Mouse (Mus musculus): ENCODE results near the gene Magi1. TPM values are rescaled to one million over a fixed set of nuclear protein-coding genes. Genes with fewer than 3 reads are reported as not detected.

Gene Magi1
- polyA plus RNA-seq, 1 experiment from 2014 or later = 6.8 TPM

DNA sequence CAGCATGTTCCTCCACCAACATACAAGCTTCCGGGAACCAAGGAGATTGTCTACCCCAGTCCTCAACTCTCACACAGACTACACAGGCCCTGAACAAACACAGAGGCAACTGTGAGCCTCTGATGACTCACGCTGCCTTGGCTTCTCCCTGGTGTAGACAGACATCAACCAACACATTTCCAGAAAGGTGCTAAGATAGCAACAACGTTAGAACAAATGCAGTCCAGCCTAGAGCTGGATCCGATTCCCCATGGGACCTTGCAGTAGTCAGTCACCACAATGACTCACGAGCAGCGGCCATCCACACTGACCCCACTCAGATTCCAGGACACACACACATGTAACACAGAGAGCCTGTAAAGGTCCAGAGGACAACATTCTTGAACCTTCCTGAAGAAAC, 42.5 kb downstream of the Magi1 start:
- Histone ChIP-seq H3K36me3 (ENCODE audit: control insufficient read depth, insufficient read depth, low read length) (no peaks in the 10 kb centered on the region), H3K4me2 (ENCODE audit: low read depth, low read length) (no peak overlapping the region), H3K27me3 (replicated peaks; ENCODE audit: control insufficient read depth, insufficient read depth, low read length) (no peaks in the 10 kb centered on the region), H3K4me3 (ENCODE audit: low read depth, low read length) (no peak overlapping the region), H3K9me3 (ENCODE audit: control insufficient read depth, low read length) (no peaks in the 10 kb centered on the region), H3K27ac (replicated peaks; ENCODE audit: low read depth, low read length) (no peak overlapping the region), H3K9ac (ENCODE audit: low read depth, low read length) (no peak overlapping the region), H3K4me1 (ENCODE audit: control insufficient read depth, insufficient read depth, low read length) (no peaks in the 10 kb centered on the region)
- 80% methylated on average over 6 of the region's 6 CpGs for WGBS
- ATAC-seq (ENCODE audit: low read depth) (no peak), DNase-seq (ENCODE audit: low spot score) (no peak)

DNA sequence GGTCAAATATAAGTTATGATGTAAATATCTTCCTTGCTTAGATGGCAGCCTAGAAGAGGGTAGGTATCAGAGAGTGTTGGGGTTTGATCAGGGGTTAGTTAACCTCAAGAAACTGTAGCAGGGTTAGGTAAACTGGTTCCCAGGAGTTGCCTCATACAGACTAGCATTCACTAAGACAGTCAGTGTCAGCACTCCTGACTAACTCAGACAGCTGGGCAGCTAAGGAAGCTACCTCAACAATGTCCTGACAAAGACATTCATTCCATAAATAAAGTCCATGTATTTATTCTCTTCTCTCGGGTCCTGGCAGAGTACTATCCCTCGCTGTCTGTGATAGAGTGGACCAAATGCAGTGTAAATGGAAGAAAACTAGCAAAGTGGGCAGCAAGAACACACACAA, 45.1 kb downstream of the Magi1 start:
- 80% methylated on average over 2 of the region's 2 CpGs for WGBS
- Histone ChIP-seq H3K4me1 (ENCODE audit: control insufficient read depth, insufficient read depth, low read length) (no peaks in the 10 kb centered on the region), H3K9me3 (ENCODE audit: control insufficient read depth, low read length) (no peaks in the 10 kb centered on the region), H3K4me2 (ENCODE audit: low read depth, low read length) (no peak overlapping the region), H3K36me3 (ENCODE audit: control insufficient read depth, insufficient read depth, low read length) (no peaks in the 10 kb centered on the region), H3K4me3 (ENCODE audit: low read depth, low read length) (no peak overlapping the region), H3K27ac (replicated peaks; ENCODE audit: low read depth, low read length) (no peak overlapping the region), H3K9ac (ENCODE audit: low read depth, low read length) (no peak overlapping the region), H3K27me3 (replicated peaks; ENCODE audit: control insufficient read depth, insufficient read depth, low read length) (no peaks in the 10 kb centered on the region)
- ATAC-seq (ENCODE audit: low read depth) = no peak
- no peak for DNase-seq (ENCODE audit: low spot score)

DNA sequence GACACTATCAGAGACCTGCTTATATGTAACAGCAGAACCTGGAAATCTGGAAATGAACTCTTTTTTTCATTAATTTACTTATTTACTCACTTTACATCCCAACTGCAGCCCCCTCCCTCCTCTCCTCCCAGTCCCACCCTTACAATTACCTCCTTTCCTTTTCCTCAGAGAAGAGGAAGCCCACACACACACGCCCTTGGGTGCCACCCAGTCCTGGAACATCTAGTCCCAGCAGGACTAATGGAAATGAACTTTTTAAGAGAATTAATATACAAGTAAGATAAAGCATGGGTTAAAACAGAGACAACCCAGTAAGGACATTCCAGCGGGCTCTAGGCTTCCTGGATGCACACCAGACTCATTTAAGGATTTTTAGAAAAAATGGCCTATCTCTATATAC, 46.8 kb downstream of the Magi1 start:
- no peak for DNase-seq (ENCODE audit: low spot score)
- ATAC-seq (ENCODE audit: low read depth) = no peak
- Histone ChIP-seq H3K4me3 (ENCODE audit: low read depth, low read length) (no peak overlapping the region), H3K9ac (ENCODE audit: low read depth, low read length) (no peak overlapping the region), H3K27ac (replicated peaks; ENCODE audit: low read depth, low read length) (no peak overlapping the region), H3K36me3 (ENCODE audit: control insufficient read depth, insufficient read depth, low read length) (no peaks in the 10 kb centered on the region), H3K27me3 (replicated peaks; ENCODE audit: control insufficient read depth, insufficient read depth, low read length) (no peaks in the 10 kb centered on the region), H3K4me1 (ENCODE audit: control insufficient read depth, insufficient read depth, low read length) (peaks cover under 1% of the 10 kb centered on the region; the same call in 1 of the 2 replicates), H3K4me2 (ENCODE audit: low read depth, low read length) (no peak overlapping the region), H3K9me3 (ENCODE audit: control insufficient read depth, low read length) (no peaks in the 10 kb centered on the region)
- 72% methylated on average over 2 of the region's 2 CpGs for WGBS

DNA sequence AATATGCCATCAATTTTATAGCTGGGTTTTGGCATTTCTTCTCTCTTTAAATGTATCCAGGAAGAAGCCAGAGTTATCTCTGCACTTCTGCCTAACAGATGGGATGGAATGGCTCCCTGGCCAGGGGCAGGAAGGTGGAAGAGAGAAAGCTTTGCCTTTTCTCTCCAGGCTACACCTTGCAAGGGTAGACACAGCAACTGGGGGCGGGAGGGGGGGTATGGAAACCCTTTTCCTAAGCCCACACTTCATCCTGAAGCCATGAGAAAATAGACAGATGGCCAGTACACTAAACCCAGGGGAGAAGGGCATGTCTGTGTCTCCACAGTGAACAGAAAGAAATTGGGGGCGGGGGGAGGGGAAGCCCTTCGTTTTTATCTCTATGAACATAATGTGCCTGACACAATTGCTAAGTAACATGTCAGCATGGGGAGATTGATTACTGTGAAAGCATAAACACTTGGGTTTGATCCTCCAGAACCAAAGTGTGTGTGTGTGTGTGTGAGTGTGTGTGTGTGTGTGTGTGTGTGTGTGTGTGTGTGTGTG, 51.4 kb downstream of the Magi1 start:
- H3K27me3 ChIP-seq (replicated peaks; ENCODE audit: control insufficient read depth, insufficient read depth, low read length) = no peaks in the 10 kb centered on the region
- no peak overlapping the region for H3K27ac ChIP-seq (replicated peaks; ENCODE audit: low read depth, low read length)
- no peak overlapping the region for H3K9ac ChIP-seq (ENCODE audit: low read depth, low read length)
- H3K4me1 ChIP-seq (ENCODE audit: control insufficient read depth, insufficient read depth, low read length) = peaks cover 11% of the 10 kb centered on the region; the same call in 1 of the 2 replicates
- ATAC-seq (ENCODE audit: low read depth) = no peak
- H3K36me3 ChIP-seq (ENCODE audit: control insufficient read depth, insufficient read depth, low read length) = no peaks in the 10 kb centered on the region
- WGBS = 64% methylated on average over 3 of the region's 3 CpGs
- no peak overlapping the region for H3K4me3 ChIP-seq (ENCODE audit: low read depth, low read length)
- no peak for DNase-seq (ENCODE audit: low spot score)
- no peak overlapping the region for H3K4me2 ChIP-seq (ENCODE audit: low read depth, low read length)
- no peaks in the 10 kb centered on the region for H3K9me3 ChIP-seq (ENCODE audit: control insufficient read depth, low read length)

DNA sequence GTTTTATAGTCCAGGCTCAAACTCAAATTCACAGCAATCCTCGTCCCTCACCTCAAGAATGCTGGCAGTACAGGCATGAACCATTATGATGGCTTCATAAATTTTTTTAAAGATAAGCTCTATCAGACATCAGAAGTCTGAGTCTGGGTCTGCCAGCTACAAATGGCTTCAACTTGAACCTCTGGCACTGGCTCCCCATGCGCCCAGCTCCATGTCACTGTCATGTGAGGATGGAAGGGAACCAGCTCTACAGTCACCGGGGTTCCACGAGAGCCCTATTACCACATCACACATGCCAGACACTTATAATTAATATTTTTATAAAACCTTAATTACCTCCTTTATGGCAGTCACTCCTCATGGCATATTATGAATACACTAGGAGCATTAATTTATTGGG, 51.9 kb downstream of the Magi1 start:
- Histone ChIP-seq H3K4me3 (ENCODE audit: low read depth, low read length) (no peak overlapping the region), H3K9me3 (ENCODE audit: control insufficient read depth, low read length) (no peaks in the 10 kb centered on the region), H3K4me1 (ENCODE audit: control insufficient read depth, insufficient read depth, low read length) (peaks cover 11% of the 10 kb centered on the region; the same call in 1 of the 2 replicates), H3K27ac (replicated peaks; ENCODE audit: low read depth, low read length) (no peak overlapping the region), H3K4me2 (ENCODE audit: low read depth, low read length) (no peak overlapping the region), H3K27me3 (replicated peaks; ENCODE audit: control insufficient read depth, insufficient read depth, low read length) (no peaks in the 10 kb centered on the region), H3K36me3 (ENCODE audit: control insufficient read depth, insufficient read depth, low read length) (no peaks in the 10 kb centered on the region), H3K9ac (ENCODE audit: low read depth, low read length) (no peak overlapping the region)
- no peak for ATAC-seq (ENCODE audit: low read depth)
- DNase-seq (ENCODE audit: low spot score) = no peak
- 79% methylated on average over 4 of the region's 4 CpGs for WGBS

DNA sequence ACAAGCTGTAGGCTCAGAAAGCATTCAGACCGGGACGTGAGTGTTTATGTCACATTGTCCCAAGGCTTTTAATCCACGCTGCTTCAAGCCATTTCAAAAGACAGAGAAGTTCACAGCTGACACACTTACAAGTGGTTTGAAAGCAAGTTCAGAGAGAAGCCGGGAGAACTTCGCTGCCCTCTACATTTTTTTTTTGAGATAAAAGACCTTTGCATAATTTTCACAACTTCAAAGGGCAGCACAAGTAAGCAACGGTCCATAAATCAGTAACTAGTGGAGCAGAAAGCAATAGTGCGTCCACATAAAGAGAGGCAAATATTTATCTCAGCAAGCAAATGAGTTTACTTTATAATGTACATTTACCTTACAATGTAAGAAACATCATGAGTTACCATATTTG, 52.4 kb downstream of the Magi1 start:
- Histone ChIP-seq H3K4me3 (ENCODE audit: low read depth, low read length) (no peak overlapping the region), H3K27ac (replicated peaks; ENCODE audit: low read depth, low read length) (0 out of 2 replicates have a peak overlapping the region, but pooled peaks have one; percentile 8), H3K4me2 (ENCODE audit: low read depth, low read length) (no peak overlapping the region), H3K4me1 (ENCODE audit: control insufficient read depth, insufficient read depth, low read length) (peaks cover 13% of the 10 kb centered on the region; the same call in 1 of the 2 replicates), H3K36me3 (ENCODE audit: control insufficient read depth, insufficient read depth, low read length) (no peaks in the 10 kb centered on the region), H3K9me3 (ENCODE audit: control insufficient read depth, low read length) (no peaks in the 10 kb centered on the region), H3K27me3 (replicated peaks; ENCODE audit: control insufficient read depth, insufficient read depth, low read length) (no peaks in the 10 kb centered on the region), H3K9ac (ENCODE audit: low read depth, low read length) (no peak overlapping the region)
- 48% methylated on average over 7 of the region's 7 CpGs for WGBS
- no peak for DNase-seq (ENCODE audit: low spot score)
- ATAC-seq (ENCODE audit: low read depth) = no peak

DNA sequence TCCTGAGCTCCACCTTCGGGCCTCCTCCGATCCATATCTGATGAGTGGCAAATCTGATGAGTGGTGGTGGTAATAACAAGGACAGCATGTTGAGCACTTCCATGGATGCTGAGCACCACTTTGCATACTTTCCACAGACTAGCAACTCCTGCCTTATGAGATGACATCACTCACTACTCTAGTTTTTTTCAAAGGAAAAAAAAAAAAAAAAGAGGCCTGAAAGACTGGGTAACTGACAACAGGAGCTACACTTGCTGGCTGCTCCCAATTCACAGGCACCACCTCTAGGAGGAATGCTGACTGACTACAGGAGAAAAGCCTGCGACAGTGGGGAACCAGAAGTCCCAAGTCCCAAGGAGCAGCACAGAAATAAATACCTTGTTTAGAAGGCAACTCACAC, 52.8 kb downstream of the Magi1 start:
- H3K4me1 ChIP-seq (ENCODE audit: control insufficient read depth, insufficient read depth, low read length) = peaks cover 16% of the 10 kb centered on the region; the same call in 1 of the 2 replicates
- H3K36me3 ChIP-seq (ENCODE audit: control insufficient read depth, insufficient read depth, low read length) = no peaks in the 10 kb centered on the region
- 0 out of 2 replicates have a peak overlapping the region, but pooled peaks have one; percentile 8 for H3K27ac ChIP-seq (replicated peaks; ENCODE audit: low read depth, low read length)
- H3K4me3 ChIP-seq (ENCODE audit: low read depth, low read length) = no peak overlapping the region
- H3K9ac ChIP-seq (ENCODE audit: low read depth, low read length) = no peak overlapping the region
- ATAC-seq (ENCODE audit: low read depth) (peak; percentile 37; the same call in 1 of the 2 replicates), DNase-seq (ENCODE audit: low spot score) (peak; percentile 42)
- no peak overlapping the region for H3K4me2 ChIP-seq (ENCODE audit: low read depth, low read length)
- WGBS = 65% methylated on average over 3 of the region's 3 CpGs
- H3K27me3 ChIP-seq (replicated peaks; ENCODE audit: control insufficient read depth, insufficient read depth, low read length) = no peaks in the 10 kb centered on the region
- no peaks in the 10 kb centered on the region for H3K9me3 ChIP-seq (ENCODE audit: control insufficient read depth, low read length)

DNA sequence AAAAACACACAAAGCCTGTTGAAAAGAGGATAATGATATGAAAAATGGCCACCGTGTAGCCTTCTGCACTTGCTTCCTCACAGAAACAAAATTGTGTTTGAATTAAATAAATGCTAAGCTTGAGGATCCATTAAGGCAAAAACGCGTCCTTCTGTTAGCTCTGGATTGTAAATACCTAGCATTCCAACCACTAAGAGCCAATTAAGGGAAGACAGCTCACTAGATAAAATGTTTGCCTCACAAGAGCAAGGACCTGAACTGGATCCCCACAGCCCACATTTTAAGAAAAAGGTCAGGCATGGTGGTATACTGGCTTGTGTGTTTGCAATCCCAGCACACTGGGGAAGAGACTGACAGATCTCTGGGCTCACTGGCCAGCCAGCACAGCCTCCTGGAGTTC, 53.6 kb downstream of the Magi1 start:
- no peak for DNase-seq (ENCODE audit: low spot score)
- H3K4me3 ChIP-seq (ENCODE audit: low read depth, low read length) = no peak overlapping the region
- H3K36me3 ChIP-seq (ENCODE audit: control insufficient read depth, insufficient read depth, low read length) = no peaks in the 10 kb centered on the region
- ATAC-seq (ENCODE audit: low read depth) = no peak
- H3K4me2 ChIP-seq (ENCODE audit: low read depth, low read length) = no peak overlapping the region
- H3K27me3 ChIP-seq (replicated peaks; ENCODE audit: control insufficient read depth, insufficient read depth, low read length) = no peaks in the 10 kb centered on the region
- no peak overlapping the region for H3K27ac ChIP-seq (replicated peaks; ENCODE audit: low read depth, low read length)
- no peak overlapping the region for H3K9ac ChIP-seq (ENCODE audit: low read depth, low read length)
- 57% methylated on average over 3 of the region's 3 CpGs for WGBS
- no peaks in the 10 kb centered on the region for H3K9me3 ChIP-seq (ENCODE audit: control insufficient read depth, low read length)
- H3K4me1 ChIP-seq (ENCODE audit: control insufficient read depth, insufficient read depth, low read length) = peaks cover 21% of the 10 kb centered on the region

DNA sequence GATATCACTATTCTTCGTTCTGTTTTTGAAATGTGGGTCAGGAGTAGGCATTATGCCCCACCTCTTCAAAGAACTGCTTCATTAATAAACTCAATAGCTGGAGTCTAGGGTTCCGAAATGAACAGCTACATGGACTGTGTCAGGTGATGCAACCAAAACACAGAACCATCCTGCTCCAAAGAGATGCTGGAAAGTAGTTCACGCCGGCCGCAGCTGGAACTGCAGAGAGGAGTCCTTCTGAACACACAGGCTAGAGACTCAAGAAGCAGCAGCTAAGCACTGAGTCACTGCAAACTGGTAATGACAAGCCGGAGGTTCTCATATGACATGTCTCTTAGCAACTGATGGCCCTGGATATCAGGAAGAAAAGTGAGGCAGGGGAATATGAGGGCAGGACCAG, 57.5 kb downstream of the Magi1 start:
- 0 out of 2 replicates have a peak overlapping the region, but pooled peaks have one; percentile 0 for H3K27ac ChIP-seq (replicated peaks; ENCODE audit: low read depth, low read length)
- no peaks in the 10 kb centered on the region for H3K9me3 ChIP-seq (ENCODE audit: control insufficient read depth, low read length)
- no peak overlapping the region for H3K9ac ChIP-seq (ENCODE audit: low read depth, low read length)
- no peak for ATAC-seq (ENCODE audit: low read depth)
- H3K4me1 ChIP-seq (ENCODE audit: control insufficient read depth, insufficient read depth, low read length) = peaks cover 24% of the 10 kb centered on the region
- DNase-seq (ENCODE audit: low spot score) = no peak
- WGBS = 68% methylated on average over 6 of the region's 6 CpGs
- H3K27me3 ChIP-seq (replicated peaks; ENCODE audit: control insufficient read depth, insufficient read depth, low read length) = no peaks in the 10 kb centered on the region
- H3K36me3 ChIP-seq (ENCODE audit: control insufficient read depth, insufficient read depth, low read length) = no peaks in the 10 kb centered on the region
- no peak overlapping the region for H3K4me3 ChIP-seq (ENCODE audit: low read depth, low read length)
- H3K4me2 ChIP-seq (ENCODE audit: low read depth, low read length) = no peak overlapping the region
